ENCODE assay signal across 16 mouse cellular contexts in the genomic region with DNA sequence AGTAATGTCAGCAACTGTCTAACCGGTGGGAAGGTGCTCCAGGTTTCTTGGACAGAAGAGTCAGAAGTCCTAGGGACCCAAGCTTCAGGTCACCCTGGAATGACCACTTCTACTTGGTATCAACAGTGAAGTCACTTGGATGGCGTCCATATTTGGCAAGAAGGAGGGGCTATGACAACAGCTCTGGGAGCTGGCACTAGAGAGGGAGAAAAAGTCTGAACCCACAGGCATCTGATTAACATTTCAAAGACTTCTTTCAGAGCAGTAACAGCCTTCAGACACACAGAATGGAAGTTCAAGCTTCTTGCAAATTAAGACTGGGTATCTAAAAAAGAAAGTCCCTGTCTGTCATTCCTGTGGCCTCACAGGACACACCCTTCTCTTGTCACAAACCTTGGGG.
DNase-seq lines count a peak whose midpoint lies in the region; ATAC-seq lines count a peak whose summit lies in the region.
"Had no signal": no experiment of that assay in that cellular context is flagged by ENCODE, and none has a peak within 500 bp of the region (broad histone marks: within the 10 kb centered on the region; RNA-seq: fewer than 3 reads in every experiment).

No protein-coding gene starts in this region.

- H3K4me2 ChIP-seq in midbrain, embryonic 14.5 days (ENCODE audit: low read length), result no peak overlapping the region
- H3K4me2 ChIP-seq: embryonic facial prominence, embryonic 13.5 days; hindbrain, embryonic 13.5 days; limb, embryonic 13.5 days had no signal

- H3K9me3 ChIP-seq in midbrain, embryonic 14.5 days (ENCODE audit: control insufficient read depth, low read length), result no peaks in the 10 kb centered on the region
- H3K9me3 ChIP-seq in midbrain, embryonic 10.5 days (replicated peaks), result no peaks in the 10 kb centered on the region
- H3K9me3 ChIP-seq: embryonic facial prominence, embryonic 13.5 days; forebrain, embryonic 10.5 days; hindbrain, embryonic 13.5 days; limb, embryonic 13.5 days had no signal

- no peaks in the 10 kb centered on the region for H3K36me3 ChIP-seq in midbrain, embryonic 14.5 days (ENCODE audit: control insufficient read depth, insufficient read depth, low read length)
- H3K36me3 ChIP-seq in midbrain, embryonic 10.5 days, result no peaks in the 10 kb centered on the region
- H3K36me3 ChIP-seq: embryonic facial prominence, embryonic 13.5 days; forebrain, embryonic 10.5 days; hindbrain, embryonic 13.5 days; limb, embryonic 13.5 days had no signal

- no peaks in the 10 kb centered on the region for H3K27me3 ChIP-seq in midbrain, embryonic 14.5 days (ENCODE audit: control insufficient read depth, insufficient read depth, low read length)
- no peaks in the 10 kb centered on the region for H3K27me3 ChIP-seq in midbrain, embryonic 10.5 days (ENCODE audit: low read depth, poor library complexity, severe bottlenecking)
- H3K27me3 ChIP-seq: embryonic facial prominence, embryonic 13.5 days; hindbrain, embryonic 13.5 days had no signal

- H3K4me1 ChIP-seq in midbrain, embryonic 14.5 days (ENCODE audit: control insufficient read depth, insufficient read depth, low read length), result no peaks in the 10 kb centered on the region
- H3K4me1 ChIP-seq in midbrain, embryonic 10.5 days, result peaks cover 17% of the 10 kb centered on the region

- no peak overlapping the region for H3K4me3 ChIP-seq in midbrain, embryonic 14.5 days (replicated peaks; ENCODE audit: low read depth, low read length)
- H3K4me3 ChIP-seq in midbrain, embryonic 10.5 days, result no peak overlapping the region
- H3K4me3 ChIP-seq: embryonic facial prominence, embryonic 13.5 days; forebrain, embryonic 10.5 days; hindbrain, embryonic 13.5 days; limb, embryonic 13.5 days had no signal

- WGBS in midbrain, embryonic 14.5 days, result 53% methylated on average over 2 of the region's 2 CpGs
- WGBS in midbrain, embryonic 10.5 days, result 71% methylated on average over 2 of the region's 2 CpGs

- no peak overlapping the region for H3K27ac ChIP-seq in midbrain, embryonic 14.5 days (replicated peaks; ENCODE audit: low read depth, low read length)
- H3K27ac ChIP-seq in midbrain, embryonic 10.5 days (replicated peaks), result no peak overlapping the region
- H3K27ac ChIP-seq: embryonic facial prominence, embryonic 13.5 days; forebrain, embryonic 10.5 days; hindbrain, embryonic 13.5 days; limb, embryonic 13.5 days; liver, embryonic 14.5 days had no signal

- DNase-seq in midbrain, embryonic 14.5 days, result peak; percentile 36
- DNase-seq in midbrain, embryonic 10.5 days (ENCODE audit: low spot score), result no peak
- DNase-seq in WW6 (ENCODE audit: low read depth, low spot score), result peak; percentile 24
- peak; percentile 22 to 40 for DNase-seq in kidney, adult 8-10 months
- DNase-seq in kidney, postnatal 25 days, result peak; percentile 24 to 50
- no peak for DNase-seq in cerebellum, adult 8-10 months
- DNase-seq in cerebellum, postnatal 36 days, result no peak
- no peak for DNase-seq in thymus, postnatal 25 days
- DNase-seq: cerebellum, adult 11 months; right cerebral cortex, adult 18-20 months had no signal

- ATAC-seq in midbrain, embryonic 14.5 days (ENCODE audit: low FRiP score, low TSS enrichment), result no peak
- ATAC-seq: activated CD4-positive, CD25-positive, alpha-beta regulatory T cell, adult 4 months had no signal

- H3K9ac ChIP-seq in midbrain, embryonic 14.5 days (replicated peaks; ENCODE audit: low read length), result no peak overlapping the region
- H3K9ac ChIP-seq: embryonic facial prominence, embryonic 13.5 days; hindbrain, embryonic 13.5 days; limb, embryonic 13.5 days; liver, embryonic 14.5 days had no signal

Comparison
In these comparisons a context has a peak if more than half of its experiments do, and no peak if none do; other contexts are left out.
1. DNase-seq: peak in midbrain, embryonic 14.5 days (single experiment), WW6 (single experiment), kidney, adult 8-10 months (2 of 2) and kidney, postnatal 25 days (2 of 2); none in midbrain, embryonic 10.5 days (single experiment), cerebellum, adult 8-10 months (single experiment), cerebellum, postnatal 36 days (0 of 2) and thymus, postnatal 25 days (single experiment).